Mouse (Mus musculus): ENCODE data around the gene Spata46. TPM values are rescaled to one million over a fixed set of nuclear protein-coding genes. Genes with fewer than 3 reads are reported as not detected.

Gene Spata46
- not detected in 2 replicates for polyA plus RNA-seq (2012)

GRCm38 (mm10) chr1:170308503-170308902 lies at the start of gene Spata46:
Gene Spata46 (plus strand): TSS chr1:170308803.

GRCm38 (mm10) chr1:170277016-170277415 lies 31.6 kb upstream of the Spata46 start, which contains the start of gene Sh2d1b1:
Gene Sh2d1b1 (plus strand): TSS chr1:170277320.

GRCm38 (mm10) chr1:170306232-170306631 lies 2.4 kb upstream of the Spata46 start, which contains the start of gene Gm7694:
Gene Gm7694 (minus strand): TSS chr1:170306332.

Other genes with a start within 250 kb of the Spata46 start
- gene Ddr2, start 198.0 kb upstream of the Spata46 start, polyA plus RNA-seq (2012), result not detected in 2 replicates
- gene Uap1, start 133.8 kb upstream of the Spata46 start, polyA plus RNA-seq (2012), result 9.9 and 12.8 TPM in 2 replicates
- 2.3 TPM in 2 replicates for gene Uhmk1, start 93.4 kb upstream of the Spata46 start, polyA plus RNA-seq (2012)
- not detected in 2 replicates for gene Sh2d1b2, start 76.1 kb upstream of the Spata46 start, polyA plus RNA-seq (2012)
- 0.21 and 0.47 TPM in 2 replicates for gene Sh2d1b1, start 31.5 kb upstream of the Spata46 start, polyA plus RNA-seq (2012)
- 3.8 and 6.4 TPM in 2 replicates for gene Gm7694, start 2.5 kb upstream of the Spata46 start, polyA plus RNA-seq (2012)

Measured in megakaryocyte-erythroid progenitor cell, adult 5 weeks (primary cell).